Mouse (Mus musculus) testis, postnatal 10 days (tissue): ENCODE results near the gene Unc45a.

Experiments
- DNase-seq: peaks from one replicate; pipeline ENCODE4 v3.0.0; 2021; ENCODE audit warnings: low spot score

Unc45a gene

GRCm38 (mm10) chr7:80368009-80368408 is 27.2 kb upstream of the Unc45a start:
- DNase-seq: no peak

DNA sequence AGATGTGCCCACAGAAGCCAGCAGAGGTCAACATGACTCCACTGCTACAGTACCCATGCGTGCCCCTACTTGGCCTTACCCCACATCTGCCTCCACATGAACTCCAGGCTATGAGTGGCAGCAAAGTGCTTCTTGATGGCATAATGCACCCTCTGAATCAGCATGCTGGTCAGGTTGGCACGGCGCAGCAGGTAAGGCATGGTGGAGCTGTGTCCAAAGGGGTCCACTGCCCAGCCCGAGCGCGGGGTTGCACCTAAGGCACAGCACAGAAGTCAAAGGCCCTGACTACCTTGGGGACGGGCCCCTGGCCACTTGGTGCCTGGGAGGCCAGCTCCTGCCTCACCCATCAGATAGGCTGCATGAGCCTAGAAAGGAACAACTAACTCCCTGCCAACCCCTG is 26.4 kb upstream of the Unc45a start:
- DNase-seq: no peak

GRCm38 (mm10) chr7:80365759-80366158 is 25.0 kb upstream of the Unc45a start:
- DNase-seq: peak; percentile 59

DNA sequence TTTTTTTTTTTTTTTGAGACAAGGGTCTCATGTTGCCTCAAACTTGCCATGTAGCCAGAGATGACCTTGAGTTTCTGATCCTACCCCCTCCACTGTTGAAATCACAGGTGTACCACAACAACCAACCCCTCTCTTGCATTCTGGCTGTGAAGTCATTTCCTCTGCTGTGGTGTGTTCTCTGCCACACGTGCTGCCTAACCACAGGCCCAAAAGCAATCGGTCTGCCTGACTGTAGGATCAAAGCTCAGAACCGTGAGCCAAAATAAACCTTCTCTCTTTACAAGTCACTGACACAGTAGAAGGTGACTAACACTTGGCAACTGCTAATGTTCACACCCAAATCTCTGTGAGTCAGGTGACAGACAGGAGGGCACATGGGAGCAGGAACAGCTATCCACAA is 19.6 kb upstream of the Unc45a start:
- no peak for DNase-seq

DNA sequence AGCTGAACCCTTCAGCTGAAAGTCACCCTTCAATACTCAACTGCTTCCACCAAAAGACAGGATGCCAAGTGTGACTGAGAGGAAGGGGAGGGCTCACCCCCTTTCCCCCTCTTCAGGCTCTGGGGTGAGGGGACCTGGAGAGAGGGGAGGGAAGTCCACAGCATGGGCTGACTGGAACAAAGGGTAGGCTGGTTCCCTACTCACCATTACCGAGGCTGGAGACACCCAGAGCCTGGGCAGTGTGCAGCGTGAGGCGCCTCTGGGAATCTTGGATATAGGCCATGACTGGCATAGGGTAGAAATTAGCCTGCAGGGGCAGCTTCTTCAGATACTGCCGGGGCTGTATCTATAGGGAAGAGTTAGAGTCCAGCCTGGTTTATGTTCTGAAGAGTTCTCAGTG is 17.2 kb upstream of the Unc45a start:
- no peak for DNase-seq

- peak; percentile 54 for DNase-seq
Observed at GRCm38 (mm10) chr7:80357156-80357555, 16.4 kb upstream of the Unc45a start.

- DNase-seq: no peak
Observed at GRCm38 (mm10) chr7:80356351-80356750, 15.5 kb upstream of the Unc45a start.

- no peak for DNase-seq
Observed at GRCm38 (mm10) chr7:80352920-80353319, 12.1 kb upstream of the Unc45a start.

DNA sequence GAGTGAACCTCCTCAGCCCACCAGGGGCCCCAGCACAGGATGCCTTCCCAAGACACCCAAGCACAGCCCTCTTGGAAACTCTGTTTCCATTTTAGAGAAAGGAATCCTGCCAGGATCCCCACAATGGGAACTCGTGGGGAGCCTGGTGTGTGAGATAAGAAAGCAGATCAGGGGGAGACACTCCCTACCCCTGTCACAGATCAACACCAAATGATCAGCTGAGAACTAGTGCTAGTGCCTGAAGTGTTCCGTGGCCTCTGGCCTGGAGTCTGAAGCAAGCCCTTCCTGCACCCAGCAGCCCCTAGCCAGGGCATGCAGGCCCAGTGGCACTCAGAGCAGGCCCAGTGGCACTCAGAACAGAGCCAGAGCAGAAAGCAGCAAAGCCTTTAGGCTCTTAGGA is 10.0 kb upstream of the Unc45a start:
- DNase-seq: no peak

DNA sequence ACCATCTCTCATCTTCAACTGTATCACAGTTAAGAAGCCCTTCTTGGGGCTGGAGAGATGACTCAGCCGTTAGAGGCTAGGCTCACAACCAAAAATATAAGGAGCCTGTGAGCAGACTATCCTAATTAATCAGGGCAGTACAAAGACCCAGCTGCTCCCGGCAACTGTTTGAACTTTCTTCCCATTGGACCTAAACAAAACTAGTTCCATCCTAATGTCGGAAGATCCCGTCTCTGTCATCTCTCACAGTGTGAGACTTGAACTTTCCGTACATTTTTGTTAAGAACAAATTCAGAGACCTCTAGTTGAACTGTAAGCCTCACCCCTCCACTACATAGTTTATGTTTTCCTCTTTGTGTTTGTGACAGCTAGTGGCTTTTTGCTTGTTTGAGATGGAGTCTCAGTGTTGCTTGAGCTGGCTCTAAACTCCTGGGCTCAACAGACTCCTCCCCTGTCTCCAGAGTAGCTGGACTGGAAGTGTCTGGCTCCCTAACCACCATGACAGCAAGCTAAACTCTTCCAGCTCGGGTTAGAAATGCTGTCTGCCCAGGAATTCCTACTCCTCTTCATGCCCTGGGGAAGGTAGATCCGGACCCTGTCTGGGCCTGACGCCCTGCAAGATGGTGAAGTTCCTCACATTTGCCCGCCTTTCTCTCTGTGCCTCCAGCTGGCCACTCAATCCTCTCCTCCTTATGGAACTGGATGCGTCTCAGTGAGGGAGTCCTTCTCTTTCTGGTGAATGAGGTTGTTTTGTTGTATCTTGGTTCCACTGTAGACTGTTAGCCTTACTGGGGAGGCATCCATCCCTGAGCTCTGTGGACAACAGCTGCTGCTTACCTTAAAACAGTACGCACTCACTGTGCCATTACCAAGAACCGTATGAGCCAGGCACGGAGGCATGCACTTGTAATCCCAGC is 7.1 kb upstream of the Unc45a start:
- no peak for DNase-seq

- no peak for DNase-seq
Observed at GRCm38 (mm10) chr7:80346830-80347229, 6.0 kb upstream of the Unc45a start.

DNA sequence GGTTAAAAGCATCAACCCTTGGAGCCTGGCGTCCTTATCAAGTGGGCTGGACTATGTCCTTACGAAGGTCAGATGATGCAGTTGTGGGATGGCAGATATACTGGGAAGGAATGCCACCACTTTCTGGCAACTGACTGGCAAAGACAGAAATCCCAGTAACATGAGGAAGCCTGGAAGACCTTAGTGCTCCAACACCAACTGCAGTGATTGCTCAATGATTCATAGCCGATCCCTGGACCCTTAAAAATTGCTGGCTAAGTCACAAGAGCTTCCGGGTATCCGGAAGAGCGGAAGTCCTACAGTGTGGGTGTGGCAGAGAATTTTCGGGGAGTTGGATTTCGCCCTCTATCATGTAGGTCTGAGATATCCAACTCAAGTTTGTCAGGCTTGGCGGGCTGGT is 5.4 kb upstream of the Unc45a start:
- no peak for DNase-seq

DNA sequence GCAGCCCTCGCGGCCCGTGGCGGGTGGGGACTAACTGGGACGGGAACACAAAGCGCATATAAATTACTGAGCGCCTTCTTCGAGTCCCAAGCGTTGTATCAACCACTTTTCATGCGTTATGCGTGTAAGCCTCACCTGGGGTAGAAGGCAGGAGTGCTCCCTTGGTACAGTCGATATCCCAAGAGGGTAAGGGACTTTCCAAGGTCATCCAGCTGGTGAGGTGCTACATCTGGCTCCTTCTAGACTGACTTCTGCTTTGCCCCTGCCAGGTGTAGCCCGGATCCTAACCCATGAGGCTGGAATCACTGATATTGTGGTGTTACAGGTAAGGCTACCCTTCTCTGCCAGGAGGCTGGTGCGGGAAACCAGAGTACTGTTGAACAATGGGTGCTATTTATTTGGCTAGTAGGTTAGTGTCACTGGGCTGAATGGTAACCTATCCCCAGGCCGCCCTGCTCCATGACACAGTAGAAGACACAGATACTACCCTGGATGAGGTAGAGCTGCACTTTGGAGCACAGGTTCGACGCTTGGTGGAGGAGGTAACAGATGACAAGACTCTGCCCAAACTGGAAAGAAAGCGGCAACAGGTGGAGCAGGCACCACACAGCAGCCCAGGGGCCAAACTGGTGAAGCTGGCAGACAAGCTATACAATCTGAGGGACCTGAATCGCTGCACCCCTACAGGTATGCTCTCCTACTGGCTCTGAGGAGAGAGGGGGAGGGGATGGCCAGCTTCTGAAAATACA is 2.6 kb upstream of the Unc45a start:
- DNase-seq: no peak

GRCm38 (mm10) chr7:80342858-80343257 is 2.1 kb upstream of the Unc45a start, which contains the start of gene Hddc3:
TSS of gene Hddc3 (plus strand) at chr7:80343104.
- peak; percentile 97 for DNase-seq

DNA sequence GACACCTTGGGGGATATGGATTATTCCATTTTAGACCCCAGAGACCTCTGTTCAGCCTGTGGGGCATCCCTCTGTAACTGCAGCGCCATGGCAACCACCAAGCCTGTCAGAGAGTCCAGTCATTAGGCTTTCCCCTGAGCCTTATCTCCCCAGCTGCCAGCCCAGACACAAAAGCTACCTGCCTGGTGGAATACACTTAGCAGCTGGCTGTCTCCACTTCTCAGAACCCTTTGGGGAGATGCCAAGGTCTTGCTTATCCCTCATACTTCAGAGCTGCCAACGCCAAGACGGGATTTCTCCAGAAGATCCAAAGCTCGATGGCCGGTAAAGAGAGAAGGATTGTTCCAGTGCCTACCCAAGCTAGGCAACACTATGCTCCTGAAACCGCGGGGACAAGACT is 988 bp upstream of the Unc45a start:
- DNase-seq: no peak

GRCm38 (mm10) chr7:80339793-80340628 is 794 bp downstream of the Unc45a start:
- peak; percentile 98 for DNase-seq

DNA sequence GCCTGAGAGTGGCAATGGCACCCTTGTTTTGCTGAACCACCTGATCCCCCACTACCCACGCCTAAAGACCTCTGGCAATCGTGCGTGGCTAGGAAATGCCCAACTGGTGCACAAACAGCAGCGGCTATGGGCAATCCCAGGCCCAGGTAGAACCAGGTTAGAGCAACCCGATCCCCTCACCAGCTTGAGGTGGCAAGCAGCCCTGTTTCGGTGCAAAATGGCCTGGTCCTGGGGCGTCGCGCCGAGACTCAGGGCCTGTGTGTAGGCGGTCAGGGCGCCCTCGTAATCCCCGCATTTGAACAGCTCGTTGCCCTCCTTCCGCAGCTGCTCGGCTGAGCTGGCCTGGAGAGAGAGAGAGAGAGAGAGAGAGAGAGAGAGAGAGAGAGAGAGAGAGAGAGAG is 1.4 kb downstream of the Unc45a start:
- peak; percentile 57 for DNase-seq

GRCm38 (mm10) chr7:80336932-80337331 is 3.9 kb downstream of the Unc45a start:
- DNase-seq: no peak

DNA sequence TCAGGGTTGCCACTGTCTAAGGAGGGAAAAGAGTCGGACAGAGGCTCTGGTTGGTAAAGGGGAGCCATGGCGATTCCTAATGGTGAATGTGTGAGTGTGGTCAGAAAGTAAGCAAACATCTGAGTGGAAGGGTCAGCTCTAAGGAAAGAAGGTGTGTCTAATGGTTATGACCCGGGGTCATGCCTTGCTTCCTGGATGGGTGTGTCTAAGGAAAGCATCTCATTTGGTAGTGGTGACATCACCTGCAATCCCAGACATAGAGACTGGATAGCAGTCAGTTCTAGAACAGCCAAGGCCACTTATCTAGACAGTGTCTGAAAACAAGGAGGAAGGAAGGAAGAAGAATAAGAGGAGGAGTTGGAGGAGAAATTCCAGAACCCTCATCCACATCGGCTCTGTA is 6.0 kb downstream of the Unc45a start:
- DNase-seq: no peak

GRCm38 (mm10) chr7:80331433-80331832 is 9.4 kb downstream of the Unc45a start:
- DNase-seq: no peak

DNA sequence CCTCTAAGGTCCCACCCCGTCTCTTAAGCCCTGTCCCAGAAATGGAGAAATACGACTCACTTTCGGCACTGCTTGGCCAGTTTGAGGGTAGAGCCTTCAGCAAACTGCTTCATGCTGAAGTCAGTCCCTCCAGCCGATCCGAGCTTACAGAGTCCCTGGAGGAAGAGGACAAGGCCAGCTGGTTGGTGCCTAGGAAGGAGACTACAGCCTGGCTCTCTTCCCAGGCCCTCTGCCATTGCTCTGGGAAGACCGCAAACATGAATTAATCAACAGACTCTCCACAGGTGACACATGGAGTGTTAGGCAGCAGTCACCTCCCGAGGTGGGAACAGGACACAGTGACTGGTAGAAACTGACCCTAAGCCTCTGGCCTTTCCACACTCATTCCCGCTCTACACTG is 10.5 kb downstream of the Unc45a start:
- DNase-seq: no peak

DNA sequence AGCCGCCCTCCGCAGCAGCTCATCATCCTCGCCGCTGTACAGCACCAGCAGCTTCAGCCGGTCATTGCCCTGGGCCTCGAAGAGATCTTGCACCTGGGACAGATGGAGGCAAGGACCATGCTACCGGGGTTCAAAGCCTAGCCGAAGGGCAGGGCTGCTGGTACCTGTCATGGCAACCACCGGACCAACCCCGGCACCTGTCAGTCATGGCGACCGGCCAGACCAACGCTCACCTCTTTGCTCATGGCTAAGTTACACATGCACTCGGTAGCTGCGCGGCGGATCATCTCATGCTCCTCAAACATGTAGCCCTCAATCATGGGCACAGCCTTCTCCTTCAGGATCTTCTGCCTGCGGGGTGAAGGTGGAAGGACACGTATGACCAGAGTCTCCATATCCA is 14.7 kb downstream of the Unc45a start:
- peak; percentile 62 for DNase-seq
